In the genomic region with DNA sequence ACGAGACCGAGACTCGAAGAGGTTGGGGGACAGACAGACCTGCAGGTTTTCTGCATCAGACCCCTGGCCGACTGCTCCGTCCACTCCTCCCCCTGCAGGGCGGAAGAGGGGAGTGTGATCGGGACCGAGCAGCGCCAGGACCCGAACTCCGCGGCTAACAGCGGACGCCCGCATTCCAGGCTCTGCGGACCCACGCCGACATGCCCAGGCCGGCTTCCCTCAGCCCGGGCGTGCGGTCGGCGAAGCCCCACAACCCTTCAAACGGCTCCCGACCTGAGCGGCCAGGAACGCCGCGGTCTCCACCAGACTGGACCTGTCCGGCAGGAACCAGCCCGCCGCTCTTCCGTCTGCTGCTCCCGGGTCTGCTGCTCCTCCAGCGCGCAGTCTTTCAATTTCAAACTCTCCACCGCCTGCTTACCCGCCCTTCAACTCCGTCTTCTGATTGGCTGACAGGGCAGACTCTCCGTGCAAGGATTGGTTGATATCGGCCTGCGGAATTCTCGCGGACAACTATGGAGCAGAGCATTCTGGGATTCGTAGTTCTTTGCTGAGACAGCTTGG, we compare ENCODE assay signal across 1 mouse cellular context.
TF ChIP-seq lines count a peak whose summit lies in the region.

A gene (minus strand): TSS at position 404 of the 561 bp plus-strand sequence.

TF ChIP-seq in MEL, 35 proteins besides CTCF, POLR2A, EP300 and RAD21 (continued from another document):
- TF ChIP-seq TBP (IDR thresholded peaks at IDR 0.05; ENCODE audit: low read depth, low read length) (peak; percentile 76), MAZ (IDR thresholded peaks at IDR 0.05; ENCODE audit: low read depth, low read length) (no peak), MXI1 (IDR thresholded peaks at IDR 0.05; ENCODE audit: low read depth, low read length) (no peak; the same call in 1 of the 2 replicates), E2F4 (IDR thresholded peaks at IDR 0.05; ENCODE audit: borderline replicate concordance, low read depth, low read length) (peak; percentile 73; the same call in 1 of the 2 replicates), KAT2A (conservative IDR thresholded peaks at IDR 0.05; ENCODE audit: low read depth, low read length) (peak; percentile 88), ZNF384 (IDR thresholded peaks at IDR 0.05; ENCODE audit: low read depth, low read length) (no peak), MYB (IDR thresholded peaks at IDR 0.05; ENCODE audit: low read depth, low read length) (no peak), HCFC1 (IDR thresholded peaks at IDR 0.05; ENCODE audit: low read depth, low read length) (peak; percentile 99), RCOR1 (IDR thresholded peaks at IDR 0.05; ENCODE audit: low read depth, low read length) (no peak), ETS1 (IDR thresholded peaks at IDR 0.05; ENCODE audit: low read depth, low read length) (no peak)
